In the genomic region with DNA sequence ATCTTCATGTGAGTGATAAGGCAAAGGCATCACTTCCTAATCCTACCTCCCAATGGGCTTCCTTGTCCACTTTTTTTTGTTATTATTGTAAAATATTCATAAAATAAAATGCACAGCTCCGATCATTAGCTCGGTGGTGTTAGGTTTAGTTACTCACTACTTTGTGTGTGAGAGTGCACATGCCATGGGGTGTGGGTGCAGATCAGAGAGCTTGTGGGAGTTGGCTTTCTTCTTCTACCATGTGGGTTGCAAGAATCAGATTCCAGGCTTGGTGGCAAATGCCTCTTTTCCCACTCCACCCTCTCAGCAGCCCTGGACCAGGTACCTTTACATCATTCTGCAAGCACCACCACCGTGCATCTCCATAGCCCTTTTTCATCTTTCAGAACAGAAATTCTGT, we compare ENCODE assay signal across 51 mouse cellular contexts. TPM values are rescaled to one million over a fixed set of nuclear protein-coding genes. Genes with fewer than 3 reads are reported as not detected.
"Had no signal": no experiment of that assay in that cellular context is flagged by ENCODE, and none has a peak within 500 bp of the region (broad histone marks: within the 10 kb centered on the region; RNA-seq: fewer than 3 reads in every experiment).

No protein-coding gene starts in this region.

- H3K4me1 ChIP-seq: heart, embryonic 12.5 days; hindbrain, embryonic 10.5 days; hindbrain, embryonic 12.5 days; hindbrain, embryonic 13.5 days; hindbrain, embryonic 15.5 days; kidney, embryonic 15.5 days had no signal

- H3K36me3 ChIP-seq: heart, embryonic 12.5 days; heart, embryonic 13.5 days; heart, embryonic 15.5 days; hindbrain, embryonic 10.5 days; hindbrain, embryonic 12.5 days; hindbrain, embryonic 13.5 days; hindbrain, embryonic 15.5 days; intestine, embryonic 15.5 days; kidney, embryonic 15.5 days had no signal

- H3K27me3 ChIP-seq: heart, embryonic 12.5 days; heart, embryonic 13.5 days; heart, embryonic 15.5 days; hindbrain, embryonic 12.5 days; hindbrain, embryonic 13.5 days; hindbrain, embryonic 15.5 days; intestine, embryonic 15.5 days; kidney, embryonic 15.5 days had no signal

- H3K4me3 ChIP-seq: heart, embryonic 12.5 days; heart, embryonic 13.5 days; heart, embryonic 15.5 days; hindbrain, embryonic 10.5 days; hindbrain, embryonic 12.5 days; hindbrain, embryonic 13.5 days; hindbrain, embryonic 15.5 days; intestine, embryonic 15.5 days; kidney, embryonic 15.5 days; layer of hippocampus, adult 2 months; left cerebral cortex, adult 2 months had no signal

- H3K27ac ChIP-seq: heart, embryonic 13.5 days; heart, embryonic 15.5 days; hindbrain, embryonic 10.5 days; hindbrain, embryonic 12.5 days; hindbrain, embryonic 13.5 days; hindbrain, embryonic 14.5 days; hindbrain, embryonic 15.5 days; hindbrain, postnatal 0 days; intestine, embryonic 15.5 days; kidney, embryonic 15.5 days; kidney, postnatal 0 days; layer of hippocampus, adult 2 months; left cerebral cortex, adult 2 months had no signal

- H3K4me2 ChIP-seq: heart, embryonic 11.5 days; heart, embryonic 12.5 days; heart, embryonic 13.5 days; heart, embryonic 15.5 days; hindbrain, embryonic 12.5 days; hindbrain, embryonic 13.5 days; hindbrain, embryonic 14.5 days; hindbrain, embryonic 15.5 days; intestine, embryonic 15.5 days; kidney, embryonic 15.5 days had no signal

- DNase-seq: heart, postnatal 10 days; heart, postnatal 14 days; heart, postnatal 36 days; kidney, adult 11 months; kidney, adult 18-20 months; kidney, adult 2 months; kidney, adult 8-10 months; kidney, adult 9 months; kidney, postnatal 10 days; kidney, postnatal 14 days; kidney, postnatal 25 days; kidney, postnatal 36 days; kidney, postnatal 4 days; layer of hippocampus, adult 9-11 months; layer of hippocampus, postnatal 36 days had no signal

- H3K9me3 ChIP-seq: heart, embryonic 12.5 days; heart, embryonic 13.5 days; heart, embryonic 15.5 days; hindbrain, embryonic 10.5 days; hindbrain, embryonic 12.5 days; hindbrain, embryonic 13.5 days; hindbrain, embryonic 15.5 days; intestine, embryonic 15.5 days; kidney, embryonic 15.5 days had no signal

- H3K9ac ChIP-seq: heart, embryonic 12.5 days; heart, embryonic 13.5 days; heart, embryonic 15.5 days; hindbrain, embryonic 12.5 days; hindbrain, embryonic 13.5 days; hindbrain, embryonic 14.5 days; hindbrain, embryonic 15.5 days; intestine, embryonic 15.5 days; kidney, embryonic 15.5 days had no signal

- ATAC-seq: hindbrain, embryonic 16.5 days; hindbrain, postnatal 0 days; inflammation-experienced regulatory T-cells, adult 6 months; intestine, embryonic 15.5 days; intestine, embryonic 16.5 days; intestine, postnatal 0 days had no signal

RNA-seq across cellular contexts. Expression of gene Ankdd1b, which starts 18.4 kb away (rescaled TPM):
- total RNA-seq: hindbrain, postnatal 0 days; layer of hippocampus, postnatal 25 days had no signal
- polyA plus RNA-seq: hindbrain, embryonic 10.5 days; hindbrain, embryonic 11.5 days; hindbrain, embryonic 14.5 days; hindbrain, embryonic 15.5 days; inflammation-experienced regulatory T-cells, adult 6 months; kidney, embryonic 16.5 days had no signal

RNA-seq across cellular contexts. Expression of gene Gm17622, which starts 37.9 kb away (rescaled TPM):
- total RNA-seq: heart, postnatal 10 days; heart, postnatal 14 days; heart, postnatal 25 days; heart, postnatal 36 days; hematopoietic stem cell, adult 5-6 weeks; hindbrain, postnatal 0 days; layer of hippocampus, adult 18-20 months; layer of hippocampus, adult 2 months; layer of hippocampus, adult 8-10 months; layer of hippocampus, postnatal 10 days; layer of hippocampus, postnatal 14 days; layer of hippocampus, postnatal 25 days; layer of hippocampus, postnatal 36 days; left cerebral cortex, adult 18-20 months; left cerebral cortex, adult 2 months; left cerebral cortex, adult 8-10 months had no signal
- polyA plus RNA-seq: heart, embryonic 11.5 days; heart, embryonic 12.5 days; heart, embryonic 13.5 days; heart, embryonic 14.5 days; heart, embryonic 15.5 days; heart, embryonic 16.5 days; heart, postnatal 0 days; hindbrain, embryonic 10.5 days; hindbrain, embryonic 11.5 days; hindbrain, embryonic 12.5 days; hindbrain, embryonic 13.5 days; hindbrain, embryonic 14.5 days; hindbrain, embryonic 15.5 days; hindbrain, embryonic 16.5 days; hindbrain, postnatal 0 days; inflammation-experienced regulatory T-cells, adult 6 months; intestine, embryonic 14.5 days; intestine, embryonic 15.5 days; intestine, embryonic 16.5 days; intestine, postnatal 0 days; kidney, adult 2 months; kidney, embryonic 14.5 days; kidney, embryonic 15.5 days; kidney, embryonic 16.5 days; kidney, postnatal 0 days; large intestine, adult 2 months had no signal
